Mouse (Mus musculus): ENCODE measurements around the gene Col3a1.

Col3a1 gene

DNA sequence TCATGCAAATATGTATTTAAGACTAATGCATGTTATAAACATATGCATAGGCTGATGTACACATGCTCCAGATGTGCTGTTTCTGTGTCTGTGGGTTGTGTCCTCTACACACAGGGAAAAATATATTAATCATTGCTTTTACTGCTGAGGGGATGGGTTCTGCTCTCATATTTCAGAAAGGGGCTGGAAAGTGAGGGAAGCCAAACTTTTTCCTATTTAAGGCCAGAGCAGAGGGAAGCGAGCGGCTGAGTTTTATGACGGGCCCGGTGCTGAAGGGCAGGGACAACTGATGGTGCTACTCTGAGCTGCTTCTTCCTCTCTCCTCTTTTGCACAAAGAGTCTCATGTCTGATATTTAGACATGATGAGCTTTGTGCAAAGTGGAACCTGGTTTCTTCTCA, at the start of gene Col3a1:
TSS of gene Col3a1 (plus strand) at position 151 of the 400 bp plus-strand sequence.
- no peak for DNase-seq

DNA sequence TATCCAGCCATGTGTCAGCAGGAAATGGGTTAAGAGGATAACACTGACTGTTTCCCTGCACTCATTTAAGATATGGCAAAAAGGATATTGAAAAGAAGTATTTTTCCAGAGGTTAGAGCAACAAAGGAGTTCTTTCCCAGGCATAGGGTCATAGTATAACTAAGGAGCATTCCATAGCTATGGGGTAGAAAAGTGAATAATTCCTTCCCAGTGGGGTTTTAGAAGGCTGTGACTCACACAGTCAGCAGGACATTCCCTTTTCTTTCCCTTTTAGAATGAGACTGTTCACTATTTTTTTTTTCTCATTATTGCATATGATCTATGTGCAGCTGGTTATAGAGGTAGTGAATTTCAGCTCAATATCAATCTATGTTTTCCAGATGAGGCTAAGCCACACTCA, 41.9 kb upstream of the Col3a1 start:
- no peak for DNase-seq

DNA sequence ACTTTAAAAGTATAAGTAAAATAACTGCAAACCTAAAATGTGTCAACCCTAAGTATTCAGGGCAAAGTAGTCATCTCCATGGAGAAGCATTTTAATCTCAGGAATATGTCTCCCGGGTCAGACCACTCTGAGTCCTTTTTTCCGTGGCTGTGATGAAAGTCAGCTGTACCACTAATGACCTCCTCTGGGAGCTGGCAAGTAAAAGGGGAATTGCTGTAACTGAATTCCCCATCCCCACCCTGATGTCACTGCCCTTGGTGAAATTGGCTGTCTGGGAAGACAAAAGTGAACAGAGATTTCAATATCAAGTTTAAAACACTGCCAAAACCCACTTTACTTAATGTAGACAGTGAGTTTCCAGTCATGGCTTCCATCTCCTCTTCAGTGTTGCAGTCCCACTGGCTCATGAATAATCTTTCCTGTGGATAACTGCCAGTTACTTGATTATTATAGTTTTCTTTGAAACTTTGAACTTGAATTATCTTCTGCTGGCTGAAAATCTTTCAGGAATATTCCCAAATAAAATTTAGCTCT, 35.3 kb upstream of the Col3a1 start:
- no peak for DNase-seq

DNA sequence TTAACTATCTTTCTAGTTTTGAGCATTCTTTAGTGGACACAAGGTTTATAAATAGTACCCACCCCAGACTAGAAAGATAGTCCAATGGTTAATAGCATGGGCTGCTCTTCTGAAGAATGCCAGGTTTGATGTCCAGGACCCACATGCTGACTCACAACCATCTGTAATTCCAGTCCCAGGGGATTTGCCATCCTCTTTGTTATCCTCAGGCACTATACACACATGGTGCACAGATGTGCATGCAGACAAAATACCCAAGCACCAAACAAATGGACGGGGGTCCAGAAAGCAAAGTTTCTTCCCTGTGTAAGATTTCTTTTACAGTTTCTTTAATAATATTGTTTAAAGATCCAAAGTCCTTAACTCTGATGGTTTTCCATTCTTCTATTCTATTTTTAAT, 23.4 kb upstream of the Col3a1 start:
- DNase-seq: no peak

DNA sequence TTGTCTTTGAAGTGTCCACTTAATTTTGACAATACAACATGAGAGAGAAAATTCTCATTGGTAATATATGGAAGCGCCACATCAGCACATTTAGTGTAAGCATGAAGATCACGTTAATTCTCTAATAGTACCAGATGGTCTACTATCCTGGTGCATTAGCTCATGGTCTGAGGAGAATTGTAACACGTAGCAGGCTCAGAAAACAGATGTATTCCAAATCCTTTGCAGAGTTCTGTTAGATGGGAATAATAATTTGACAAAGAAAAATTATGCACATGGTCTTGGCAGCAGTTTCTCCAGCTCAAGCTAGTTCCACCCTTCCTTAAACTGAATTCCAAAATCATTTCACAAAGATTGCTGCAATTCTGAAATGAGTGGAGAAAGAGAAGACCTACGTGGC, 21.3 kb upstream of the Col3a1 start:
- DNase-seq: no peak

DNA sequence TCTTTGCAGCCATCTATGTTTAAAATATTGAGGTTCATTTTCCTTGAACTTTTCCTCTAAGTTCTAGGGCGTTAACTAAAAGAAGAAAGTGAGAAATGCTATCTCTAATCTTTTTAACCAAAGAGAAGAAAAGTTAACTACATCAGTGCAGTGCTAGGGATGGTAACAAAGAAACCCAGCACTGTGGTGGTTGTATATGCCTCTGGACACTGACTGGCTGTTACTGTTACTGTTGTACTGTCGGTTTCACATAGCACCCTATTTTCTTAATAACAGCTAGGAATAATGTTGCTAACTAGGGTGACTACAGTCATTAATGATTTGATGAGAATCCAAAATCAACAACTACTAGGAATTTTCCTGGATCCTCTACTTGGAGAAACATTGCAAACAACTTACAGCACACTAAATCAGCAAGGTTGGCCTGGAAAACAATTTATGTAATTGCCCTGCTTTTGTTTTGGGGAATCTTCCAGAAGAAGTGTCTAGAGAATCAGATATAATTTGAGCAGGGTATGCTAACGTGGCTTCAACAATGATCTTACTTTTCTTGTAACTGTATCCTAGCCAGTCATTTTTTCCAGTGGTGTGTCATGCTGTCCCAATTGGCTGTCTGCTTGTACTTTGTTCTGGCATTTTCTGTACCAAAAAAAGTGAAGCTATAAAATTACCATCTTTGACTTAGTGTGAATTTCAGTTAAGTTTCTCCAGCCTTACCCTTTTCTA, 11.8 kb upstream of the Col3a1 start:
- DNase-seq: no peak

DNA sequence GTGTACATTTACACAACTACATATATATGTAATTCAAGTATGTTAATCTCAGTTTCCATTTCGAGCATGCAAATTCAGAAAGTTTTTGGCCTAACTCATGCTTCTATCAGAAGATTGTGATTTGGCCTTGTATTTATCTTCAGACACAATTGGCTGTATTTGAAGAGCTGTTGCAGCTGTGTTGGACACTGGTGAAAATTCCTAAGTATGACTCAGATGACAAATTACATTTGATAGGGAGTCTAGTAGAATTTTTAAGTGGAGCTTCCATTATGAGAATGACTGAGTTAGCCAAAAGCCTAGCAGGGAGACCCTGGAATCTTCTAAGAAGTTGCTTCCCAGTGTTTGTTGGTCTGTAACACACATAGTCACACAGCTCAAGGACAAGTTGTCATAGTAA, 7.1 kb upstream of the Col3a1 start:
- DNase-seq: no peak

DNA sequence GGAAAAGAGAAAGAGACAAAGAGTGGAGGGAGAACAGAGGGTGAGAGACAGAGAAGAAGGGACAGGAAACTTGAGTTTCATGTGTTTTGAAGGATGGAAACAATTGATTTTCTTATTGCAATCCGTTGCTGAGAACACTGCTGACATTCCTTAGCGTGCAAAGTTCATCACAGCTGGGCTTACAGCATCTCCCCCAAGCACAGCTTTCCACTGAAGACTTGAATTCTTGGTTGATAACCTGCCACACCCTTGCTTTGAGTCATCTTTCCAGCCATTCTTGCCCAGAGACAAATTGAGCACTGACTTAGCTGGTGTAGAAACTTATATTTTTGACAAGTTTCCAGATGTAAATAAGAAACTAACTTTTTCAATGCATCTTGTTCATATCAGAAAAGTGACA, 2.3 kb upstream of the Col3a1 start:
- no peak for DNase-seq

DNA sequence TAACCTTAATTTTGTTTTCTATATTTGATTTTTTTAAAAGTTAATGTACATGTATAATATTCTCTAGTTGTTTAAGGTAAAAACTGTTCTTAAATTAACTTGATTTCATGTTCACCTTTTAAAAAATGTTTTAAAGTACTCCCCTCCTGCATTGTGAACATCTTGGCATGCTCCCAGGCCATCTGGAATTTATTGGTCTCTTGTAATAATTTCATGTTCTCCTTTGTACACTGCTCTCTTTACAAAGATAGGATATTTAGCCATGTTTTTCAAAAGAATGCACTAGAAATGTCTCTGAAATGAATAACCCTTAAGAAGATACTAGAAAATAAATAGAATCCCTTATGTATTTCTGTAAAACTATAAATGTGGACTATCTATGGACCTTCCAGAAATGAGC, 624 bp downstream of the Col3a1 start:
- no peak for DNase-seq

DNA sequence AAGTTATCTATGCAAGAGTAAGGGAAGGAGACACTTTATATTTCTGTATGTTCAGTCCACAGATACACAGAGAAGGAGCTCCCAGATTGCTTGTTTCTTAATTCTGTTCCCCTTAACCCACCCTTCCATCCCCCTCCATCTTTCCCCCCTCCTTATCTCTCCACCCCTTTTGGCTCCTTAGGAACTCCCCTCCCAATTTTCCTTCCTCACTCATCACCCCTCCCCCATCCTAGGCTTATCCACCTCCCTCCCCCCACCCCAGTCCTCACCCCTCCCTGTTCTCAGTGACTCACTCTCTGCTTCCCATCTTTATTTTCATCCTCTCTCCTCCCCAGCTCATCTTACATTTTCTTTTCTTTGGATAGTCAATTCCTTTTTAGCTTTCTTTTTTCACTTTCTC, 1.5 kb downstream of the Col3a1 start:
- DNase-seq: no peak

DNA sequence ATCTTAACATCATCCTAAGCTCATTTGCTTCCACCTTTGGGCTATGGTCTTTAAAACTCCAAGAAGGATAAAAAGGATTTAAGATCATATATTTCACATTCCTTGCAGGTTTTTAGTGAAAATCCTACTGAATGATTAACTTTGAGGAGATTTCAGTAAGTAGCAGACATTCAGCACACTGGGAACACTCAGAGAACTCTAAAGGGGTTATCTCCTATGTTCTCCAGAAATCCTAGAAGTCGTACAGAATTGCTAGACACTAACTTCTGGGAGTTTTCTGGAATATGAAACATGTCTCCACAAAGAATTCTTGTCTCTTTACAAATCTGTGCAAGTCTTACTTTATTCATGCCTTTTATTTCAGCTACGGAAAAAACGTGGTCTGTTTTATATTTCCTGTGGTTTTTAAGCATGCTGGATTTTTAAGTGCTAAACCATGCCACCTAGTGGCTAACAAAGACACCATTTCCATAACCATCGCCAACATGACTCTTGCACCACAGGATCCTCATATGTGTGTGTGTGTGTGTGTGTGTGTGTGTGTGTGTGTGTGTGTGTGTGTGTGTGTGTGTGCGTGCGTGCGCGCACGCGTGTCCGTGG, 2.5 kb downstream of the Col3a1 start:
- no peak for DNase-seq

DNA sequence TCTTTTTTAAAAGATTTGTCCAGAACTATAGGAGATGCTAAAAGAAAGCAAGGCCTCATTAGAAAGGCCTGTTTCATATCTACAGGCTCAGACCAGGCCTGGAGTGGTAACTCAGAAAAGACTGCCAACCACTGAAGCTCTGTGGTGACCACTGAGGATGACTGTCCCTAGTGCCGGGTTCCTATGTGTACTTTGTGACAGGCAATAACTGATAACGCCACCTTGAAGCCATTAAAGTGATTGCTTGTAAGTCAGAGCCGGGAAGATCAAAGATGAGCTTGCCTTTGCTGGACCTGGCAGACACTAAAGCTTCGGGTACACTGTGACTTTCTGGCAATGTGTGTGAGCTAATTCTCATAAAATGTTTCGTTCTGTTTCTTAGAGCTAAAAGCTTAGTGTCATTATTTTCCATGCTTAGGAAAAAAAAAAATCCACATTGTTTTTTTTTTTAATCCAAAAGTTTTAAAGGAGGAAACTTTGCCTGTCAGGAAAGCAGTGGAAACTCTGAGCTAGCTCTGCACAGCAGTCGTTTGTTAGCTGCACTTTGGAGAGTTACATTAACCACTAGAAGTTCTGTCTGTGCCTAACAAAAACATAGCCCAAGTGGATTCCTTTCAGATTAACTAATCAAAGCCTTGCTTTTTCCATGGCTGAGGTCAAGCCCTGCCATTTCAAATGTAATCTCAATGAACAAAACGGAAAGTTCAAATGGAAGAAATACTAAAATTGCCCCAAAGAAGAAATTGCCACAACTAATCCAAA, 4.6 kb downstream of the Col3a1 start:
- no peak for DNase-seq

DNA sequence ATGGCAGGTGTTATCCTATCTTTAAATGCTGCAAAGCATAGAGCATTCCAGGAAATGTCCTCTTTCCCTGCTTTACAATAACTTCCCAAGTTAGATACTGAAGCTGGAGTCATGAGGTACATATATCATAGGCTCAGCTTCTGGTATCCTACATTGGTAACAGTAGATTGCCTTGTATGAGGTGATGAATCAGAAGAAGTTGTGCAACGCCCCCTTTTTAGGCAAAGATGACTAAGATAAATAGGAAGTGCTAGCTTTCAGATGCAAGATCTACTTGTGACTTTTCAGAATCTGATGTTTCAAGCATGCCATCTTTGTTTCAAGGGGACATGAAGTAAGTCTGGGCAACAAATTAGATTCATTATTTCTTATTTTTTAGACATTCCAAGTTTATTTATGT, 6.9 kb downstream of the Col3a1 start:
- no peak for DNase-seq

DNA sequence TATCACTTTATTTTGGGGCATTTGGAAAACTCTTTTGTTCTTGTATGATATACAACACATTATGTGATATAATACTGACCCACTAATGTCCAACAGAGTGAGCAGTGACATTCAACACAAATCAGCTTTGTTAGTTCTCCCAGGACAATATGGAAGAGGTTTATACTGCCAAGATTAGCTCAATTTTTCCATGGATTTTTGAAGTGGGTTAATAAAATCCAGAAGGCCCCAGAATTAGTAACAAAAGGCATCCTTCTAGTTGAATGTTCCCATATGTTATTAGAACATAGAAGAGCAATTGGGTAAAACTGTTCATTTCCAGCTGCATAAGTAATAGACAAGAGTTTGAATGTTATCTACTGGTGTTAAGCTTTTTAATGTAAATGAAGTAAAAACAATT, 9.5 kb downstream of the Col3a1 start:
- no peak for DNase-seq

DNA sequence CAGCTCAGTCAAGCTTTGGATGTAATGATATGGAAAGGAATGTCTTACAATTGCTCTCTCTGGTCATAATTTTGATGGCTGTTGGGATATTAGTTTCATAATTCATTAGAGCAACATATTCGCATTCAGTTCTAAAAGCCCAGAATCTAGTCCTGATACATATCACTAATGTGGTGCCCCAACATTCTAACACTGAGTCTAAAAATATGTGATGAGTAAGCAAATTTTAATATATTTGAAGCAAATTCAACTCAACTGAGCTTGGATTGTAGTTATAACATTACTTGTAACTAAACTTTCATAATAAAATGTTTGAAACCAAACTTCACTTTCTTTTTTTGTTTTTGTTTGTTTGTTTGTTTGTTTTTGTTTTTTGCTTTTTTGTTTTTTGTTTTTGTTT, 17.8 kb downstream of the Col3a1 start:
- DNase-seq: no peak

DNA sequence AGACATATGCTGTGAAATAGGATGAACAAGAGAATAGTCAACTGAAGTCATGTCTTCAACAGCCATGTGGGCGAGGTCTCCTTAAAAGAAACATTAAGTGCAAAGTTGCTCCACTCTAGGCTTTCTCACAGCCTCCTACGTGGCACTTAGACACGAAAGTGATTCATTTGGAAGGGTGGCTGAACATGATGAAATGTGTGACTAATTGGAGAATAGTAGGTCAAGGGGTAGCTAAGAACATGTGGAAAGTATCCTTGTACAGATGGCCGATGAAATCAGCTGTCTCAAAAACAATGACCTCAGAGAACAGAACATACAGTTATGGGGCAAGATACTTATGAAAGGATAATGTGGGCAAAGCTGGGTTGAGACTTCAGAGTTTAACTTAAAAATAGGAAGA, 44.6 kb downstream of the Col3a1 start:
- DNase-seq: no peak

DNA sequence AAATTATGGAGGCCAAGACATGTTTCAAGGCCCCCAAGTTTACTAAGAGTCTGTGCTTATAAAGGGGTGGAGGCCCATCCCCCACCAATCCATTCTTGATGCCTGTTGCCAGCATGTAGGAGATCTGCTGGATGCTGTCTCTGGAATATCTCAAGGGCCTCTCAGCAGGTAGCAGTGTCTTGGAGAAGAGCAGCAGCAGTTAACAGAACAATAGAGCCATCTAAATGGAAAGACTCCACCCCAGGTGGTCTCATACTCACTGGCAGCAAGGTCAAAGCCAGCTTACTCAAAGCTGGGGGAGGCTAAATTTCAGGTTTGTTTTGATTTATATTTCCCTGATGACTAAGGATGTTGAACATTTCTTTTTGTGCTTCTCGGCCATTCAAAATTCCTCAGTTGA, 46.7 kb downstream of the Col3a1 start:
- no peak for DNase-seq

DNA sequence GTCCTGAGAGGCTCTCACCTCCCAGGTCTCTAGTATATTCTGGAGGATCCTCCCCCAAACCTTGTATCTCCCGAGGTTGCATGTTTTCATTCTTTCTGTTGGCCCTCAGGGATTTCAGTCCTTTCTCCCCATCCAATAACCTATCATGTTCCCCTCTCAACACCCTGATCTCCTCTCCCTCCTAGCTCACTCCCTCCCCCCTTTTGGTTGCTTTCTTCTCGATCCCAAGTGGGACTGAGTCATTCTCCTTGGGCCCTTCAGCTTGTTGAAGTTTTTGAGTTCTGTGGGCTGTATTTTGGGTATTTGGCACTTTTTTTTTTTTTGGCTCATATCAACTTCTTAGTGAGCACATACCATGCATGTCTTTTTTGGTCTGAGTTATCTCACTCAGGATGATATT, 47.8 kb downstream of the Col3a1 start:
- no peak for DNase-seq

DNA sequence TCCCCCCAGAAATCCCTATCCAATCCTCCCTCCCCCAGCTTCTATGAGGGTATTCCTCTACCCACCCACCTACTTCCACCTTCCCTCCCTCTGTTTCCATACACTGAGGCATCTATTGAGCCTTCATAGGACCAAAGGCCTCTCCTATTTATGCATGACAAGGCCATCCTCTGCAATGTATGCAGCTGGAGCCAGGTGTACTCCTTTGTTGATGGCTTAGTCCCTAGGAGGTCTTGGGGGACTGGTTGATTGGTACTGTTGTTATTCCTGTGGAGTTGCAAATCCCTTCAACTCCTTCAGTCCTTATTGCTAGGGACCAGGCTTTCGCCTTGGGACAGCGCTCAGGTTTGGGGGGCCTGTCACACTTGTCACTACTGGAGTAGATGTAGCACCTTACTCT, 48.3 kb downstream of the Col3a1 start:
- DNase-seq: no peak

DNA sequence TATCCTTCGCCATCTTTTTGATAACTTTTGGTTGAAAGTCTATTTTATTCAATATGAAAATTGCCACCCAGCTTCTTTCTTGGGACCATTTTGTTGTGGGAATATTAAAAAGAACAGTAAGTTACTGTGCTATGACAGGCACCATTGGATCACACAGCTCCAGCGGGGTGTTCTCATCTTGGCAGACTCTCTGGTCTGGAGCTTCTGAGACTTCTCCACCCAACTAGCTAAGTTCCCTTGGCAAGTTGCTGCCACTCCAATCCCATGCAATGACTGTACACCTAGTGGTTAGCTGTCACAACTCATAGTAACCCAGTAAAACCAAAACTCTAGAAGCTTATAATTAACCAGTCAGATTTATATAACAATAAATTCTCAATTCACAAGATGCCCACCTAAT, 51.9 kb downstream of the Col3a1 start:
- DNase-seq: no peak

DNA sequence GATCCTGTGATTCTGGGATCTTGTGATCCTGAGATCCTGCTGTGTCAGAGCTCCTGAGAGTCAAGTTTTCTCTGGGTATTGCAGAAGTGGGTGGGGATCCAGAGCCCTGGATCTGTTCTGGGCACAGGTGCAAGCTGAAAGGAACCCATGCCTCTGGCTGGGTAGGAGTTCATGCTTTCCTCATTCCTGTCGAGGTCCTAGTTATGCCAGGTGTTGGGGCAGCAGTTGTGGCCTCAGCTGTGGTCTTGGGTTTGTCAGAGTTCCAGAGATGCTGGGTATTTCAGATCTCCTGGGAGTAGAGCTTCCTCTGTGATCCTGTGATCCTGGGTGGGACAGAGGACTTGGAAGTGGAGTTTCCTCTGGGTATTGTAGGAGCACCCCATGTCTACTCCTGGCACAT, 54.1 kb downstream of the Col3a1 start:
- no peak for DNase-seq

DNA sequence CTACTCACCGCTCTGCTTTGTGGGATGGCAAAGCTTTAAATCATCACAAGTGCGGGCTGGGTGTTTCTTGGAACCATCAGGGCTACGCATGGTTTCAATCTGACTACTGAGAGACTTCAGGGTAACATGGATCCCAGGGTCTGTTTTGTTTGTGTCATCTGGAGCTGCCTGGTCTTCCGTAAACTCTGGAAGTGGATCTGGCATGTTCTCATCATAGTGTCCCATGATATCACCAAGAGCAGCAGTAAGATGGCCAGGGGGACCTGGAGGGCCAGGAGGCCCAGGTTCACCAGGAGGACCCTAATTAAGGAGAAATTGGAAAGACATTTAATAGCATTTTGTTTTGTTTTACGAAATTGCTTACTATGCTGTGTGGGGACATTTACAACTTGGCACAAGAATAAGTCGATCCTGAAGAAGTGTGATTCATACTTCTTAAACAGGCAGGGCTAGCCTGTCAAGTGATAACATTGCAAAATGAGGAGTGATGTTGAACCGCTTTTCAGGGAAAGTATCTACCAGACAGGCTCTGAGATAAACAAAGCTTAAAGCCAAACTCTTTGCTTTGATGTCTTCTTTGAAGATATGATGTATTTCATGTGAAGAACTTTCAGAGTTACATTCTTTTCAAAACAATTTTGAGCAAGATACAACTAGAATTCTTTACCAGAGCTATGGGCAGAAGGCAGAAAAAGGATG, 68.8 kb downstream of the Col3a1 start:
- DNase-seq: no peak

DNA sequence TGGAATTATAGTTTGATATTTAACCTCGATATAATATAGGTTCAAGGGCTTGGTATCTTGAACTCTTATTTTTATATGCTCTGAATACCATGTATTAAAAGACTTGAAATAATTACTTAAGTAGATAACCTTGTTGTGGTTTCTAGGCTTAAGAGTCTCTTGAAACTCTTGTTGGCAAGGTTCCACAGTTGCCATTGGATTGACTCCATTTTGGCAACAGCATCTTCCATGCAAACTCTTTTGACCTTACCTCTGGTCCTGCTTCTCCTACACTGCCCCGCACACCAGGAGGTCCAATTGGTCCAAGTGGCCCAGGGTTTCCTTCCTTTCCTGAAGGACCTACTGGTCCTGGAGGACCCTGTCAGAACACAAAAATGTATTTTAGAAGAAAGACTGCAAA, 70.5 kb downstream of the Col3a1 start:
- no peak for DNase-seq
